Mouse (Mus musculus): Measurements from ENCODE around the gene Tagap. TPM values are rescaled to one million over a fixed set of nuclear protein-coding genes. Genes with fewer than 3 reads are reported as not detected.
"Not testable (repeated sequence)": the region's sequence is repeated elsewhere in the genome, so short reads cannot be mapped to it uniquely, and the experiment has no call there.

Gene Tagap
- total RNA-seq, 2 experiments from 2014 or later: 1.9 to 2.2 TPM

- DNase-seq; intact Hi-C loops (cut with DNase I): not testable (repeated sequence)
These were observed 31.4 kb downstream of the Tagap start for GRCm38 (mm10) chr17:7957242-7957641.

DNA sequence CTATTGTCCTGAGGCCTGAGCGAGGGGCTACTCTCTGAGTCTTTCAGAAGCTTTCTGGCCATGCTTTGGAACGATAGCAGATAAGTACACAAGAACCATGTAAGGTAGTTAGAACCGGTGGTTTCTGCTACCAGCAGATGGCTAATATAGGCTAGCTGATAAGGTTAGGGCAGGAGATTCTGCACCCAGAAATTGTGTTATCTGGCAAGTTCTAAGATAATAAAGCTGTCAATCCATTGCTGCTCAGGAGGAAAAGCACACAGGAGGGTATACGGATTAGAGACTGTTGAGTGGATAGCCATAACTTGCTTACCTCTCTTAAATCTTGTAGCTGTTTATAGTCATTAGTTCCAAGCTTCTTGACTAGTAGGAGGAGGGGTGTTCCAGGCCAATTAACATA is 37.5 kb downstream of the Tagap start:
- intact Hi-C loops (cut with DNase I); DNase-seq: not testable (repeated sequence)

DNA sequence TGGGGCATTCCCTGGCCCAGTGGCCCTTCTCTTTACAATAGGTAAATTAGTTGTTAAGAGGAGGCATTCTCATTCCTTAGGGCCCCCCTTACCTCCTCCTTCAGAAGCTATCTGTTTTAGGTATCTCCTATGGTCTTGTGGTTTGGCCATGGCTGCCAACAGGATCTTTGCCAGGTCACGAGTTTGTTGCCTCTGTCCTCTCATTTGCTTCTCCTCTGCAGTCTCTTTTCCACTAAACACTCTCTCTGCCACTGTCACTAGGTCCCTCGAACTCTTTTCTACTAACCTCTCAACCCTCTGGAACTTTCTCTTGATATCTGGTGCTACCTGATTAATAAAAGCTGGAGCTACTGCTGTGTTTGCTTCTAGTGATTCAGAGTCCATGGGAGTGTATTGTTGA is 38.6 kb downstream of the Tagap start:
- intact Hi-C loops (cut with DNase I); DNase-seq: not testable (repeated sequence)

DNA sequence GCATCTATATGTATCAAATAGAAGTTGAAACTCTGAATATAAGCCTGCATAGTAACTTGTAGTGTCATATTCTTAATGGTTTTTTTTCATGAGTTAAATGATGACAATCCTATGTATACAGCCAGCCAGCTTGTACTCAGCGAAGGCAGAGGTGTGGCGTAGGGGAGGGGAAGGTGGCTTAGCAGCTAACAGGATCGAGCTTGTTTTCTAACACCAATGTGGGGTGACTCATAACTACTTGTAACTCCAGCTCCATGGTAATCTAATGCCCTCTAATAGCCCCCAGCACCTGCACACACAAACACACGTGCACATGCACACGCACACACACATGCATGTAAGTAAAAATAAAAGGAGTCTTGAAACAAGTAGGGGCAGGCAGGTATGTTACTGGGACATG is 42.7 kb downstream of the Tagap start:
- DNase-seq; intact Hi-C loops (cut with DNase I): not testable (repeated sequence)

DNA sequence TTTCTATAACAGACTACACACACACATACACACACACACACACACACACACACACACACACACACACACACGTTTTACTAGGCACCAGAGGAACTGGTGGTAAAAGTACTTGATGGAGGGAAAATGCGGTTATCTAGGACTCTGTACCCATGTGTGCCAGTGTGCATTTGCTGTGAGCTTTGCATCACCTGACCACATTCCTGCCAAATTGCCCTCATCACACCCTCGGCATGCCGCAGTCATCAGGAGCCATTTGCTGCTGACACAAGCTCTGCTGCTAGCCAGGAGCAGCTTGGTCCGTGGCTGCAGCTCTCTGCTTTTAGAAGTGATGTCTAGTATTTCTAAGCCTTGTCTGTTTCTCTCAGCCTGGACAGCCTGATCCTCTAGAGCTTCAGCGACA is 44.0 kb downstream of the Tagap start:
- intact Hi-C loops (cut with DNase I); DNase-seq: not testable (repeated sequence)

DNA sequence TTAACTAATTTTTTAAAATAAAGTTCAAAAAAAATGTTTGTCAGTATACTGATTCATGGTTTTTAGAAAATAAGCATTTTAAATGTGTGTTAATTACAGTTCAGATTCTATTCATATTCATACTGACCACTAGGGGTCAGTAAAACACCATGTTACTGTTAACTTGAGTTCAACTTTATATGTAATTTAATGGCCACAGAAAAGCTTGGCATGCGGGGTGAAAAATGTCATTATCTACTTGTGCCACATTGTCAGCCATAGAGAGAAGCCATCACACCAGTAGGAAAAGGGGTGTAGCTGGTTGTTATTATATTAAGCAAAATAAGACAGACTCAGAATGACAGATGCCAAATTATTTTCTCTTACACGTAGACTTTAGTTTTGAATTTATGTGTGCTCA is 57.7 kb downstream of the Tagap start:
- intact Hi-C loops (cut with DNase I); DNase-seq: not testable (repeated sequence)

Other genes with a start within 250 kb of the Tagap start
- 10 to 100 TPM; 35.8 to 37.8 TPM for gene Fndc1, start 98.7 kb upstream of the Tagap start, total RNA-seq (2021)
- gene Rsph3a, start 19.6 kb downstream of the Tagap start, total RNA-seq (2021): 10 to 100 TPM; 16.0 to 23.1 TPM
- not detected for gene Gm49673, start 221.8 kb downstream of the Tagap start, total RNA-seq (2021)
- 10 to 100 TPM; 12.9 to 13.5 TPM for gene Rnaset2a, start 222.1 kb downstream of the Tagap start, total RNA-seq (2021)
- 10 to 100 TPM; 12.0 to 15.5 TPM for gene Fgfr1op, start 239.5 kb downstream of the Tagap start, total RNA-seq (2021)

All from gastrocnemius, postnatal 36 days (tissue).